Mouse (Mus musculus): ENCODE results near the gene Med16. TPM values are rescaled to one million over a fixed set of nuclear protein-coding genes. Genes with fewer than 3 reads are reported as not detected.

Gene Med16
- polyA plus RNA-seq, 1 experiment from 2014 or later = 53.7 TPM

DNA sequence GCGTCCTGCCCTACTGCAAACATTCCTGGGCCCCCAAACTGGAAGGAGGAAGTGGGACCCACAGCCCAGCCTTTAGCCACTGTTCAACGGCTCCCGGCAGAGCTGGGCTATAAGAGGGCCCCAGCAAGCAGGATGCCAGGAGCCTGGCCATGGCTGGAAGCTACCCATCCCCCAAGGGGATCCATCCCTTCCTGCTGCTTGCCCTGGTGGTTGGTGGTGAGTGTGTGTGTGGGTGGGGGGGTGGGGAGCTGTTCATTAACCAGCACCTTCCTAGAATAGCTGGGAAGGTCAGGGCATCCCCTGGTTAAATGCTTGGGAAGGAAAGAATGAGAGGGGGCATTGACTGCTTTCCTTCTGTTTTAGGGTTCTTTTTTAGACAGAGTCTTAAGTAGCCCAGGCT lies 29.2 kb downstream of the Med16 start:
- Histone ChIP-seq H3K27me3 (peaks cover 39% of the 10 kb centered on the region), H3K4me2 (no peak overlapping the region), H3K9me3 (no peaks in the 10 kb centered on the region), H3K27ac (no peak overlapping the region), H3K36me3 (no peaks in the 10 kb centered on the region), H3K9ac (replicated peaks) (no peak overlapping the region), H3K4me3 (replicated peaks) (no peak overlapping the region), H3K4me1 (replicated peaks) (peaks cover 40% of the 10 kb centered on the region)
- 36% methylated on average over 3 of the region's 3 CpGs for WGBS
- ATAC-seq (ENCODE audit: insufficient number of reproducible peaks, insufficient read depth, low FRiP score, low TSS enrichment, low read depth) = no peak

DNA sequence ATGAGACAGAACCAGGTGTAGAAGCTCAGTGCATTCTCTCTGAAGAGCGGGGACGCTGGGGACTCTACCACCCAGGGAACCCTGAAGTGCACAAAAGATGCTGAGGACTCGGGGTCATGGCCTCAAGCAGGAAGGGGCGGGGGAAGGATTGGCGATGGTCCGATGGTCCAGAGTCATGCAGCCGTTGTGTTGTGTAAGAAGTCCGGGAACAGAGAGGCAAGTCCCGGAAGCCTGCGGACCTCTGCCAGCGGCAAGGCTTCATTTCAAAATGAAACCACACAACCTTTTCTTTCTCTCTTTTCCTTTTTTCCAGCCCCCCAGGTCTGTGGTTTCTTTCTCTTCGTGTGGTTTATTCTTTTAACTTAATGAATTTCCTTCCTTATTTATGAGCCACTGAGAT lies 31.0 kb downstream of the Med16 start:
- ATAC-seq (ENCODE audit: insufficient number of reproducible peaks, insufficient read depth, low FRiP score, low TSS enrichment, low read depth) = no peak
- Histone ChIP-seq H3K36me3 (no peaks in the 10 kb centered on the region), H3K4me1 (replicated peaks) (peaks cover 40% of the 10 kb centered on the region), H3K4me3 (replicated peaks) (no peak overlapping the region), H3K9me3 (no peaks in the 10 kb centered on the region), H3K27me3 (peaks cover 24% of the 10 kb centered on the region), H3K27ac (no peak overlapping the region), H3K9ac (replicated peaks) (no peak overlapping the region), H3K4me2 (no peak overlapping the region)
- WGBS = 59% methylated on average over 12 of the region's 12 CpGs

DNA sequence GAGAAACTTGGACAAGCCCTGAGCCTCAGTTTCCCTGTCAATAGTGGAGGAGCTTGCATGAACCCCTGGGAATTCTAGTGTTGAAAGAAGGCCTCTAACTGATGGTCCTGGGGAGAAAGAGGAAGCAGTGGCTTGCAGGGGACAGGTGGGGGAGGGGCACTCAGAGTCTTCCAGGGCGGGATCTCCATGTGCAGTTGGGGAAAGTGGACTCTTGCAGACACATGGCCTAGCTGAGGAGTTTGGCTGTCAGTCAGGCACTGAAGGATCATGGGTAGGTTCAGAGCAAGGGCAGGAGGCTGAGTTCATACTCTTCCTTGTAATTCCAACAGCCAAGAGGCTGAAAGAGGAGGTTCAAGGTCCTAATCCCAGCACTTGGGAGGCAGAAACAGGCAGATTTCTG lies 31.5 kb downstream of the Med16 start:
- no peaks in the 10 kb centered on the region for H3K9me3 ChIP-seq
- H3K27me3 ChIP-seq = peaks cover 18% of the 10 kb centered on the region
- no peaks in the 10 kb centered on the region; the same call in 1 of the 2 replicates for H3K36me3 ChIP-seq
- no peak overlapping the region for H3K4me3 ChIP-seq (replicated peaks)
- no peak overlapping the region for H3K27ac ChIP-seq
- H3K4me1 ChIP-seq (replicated peaks) = peaks cover 40% of the 10 kb centered on the region
- H3K9ac ChIP-seq (replicated peaks) = no peak overlapping the region
- no peak for ATAC-seq (ENCODE audit: insufficient number of reproducible peaks, insufficient read depth, low FRiP score, low TSS enrichment, low read depth)
- WGBS = 47% methylated on average over 1 of the region's 1 CpGs
- H3K4me2 ChIP-seq = no peak overlapping the region

DNA sequence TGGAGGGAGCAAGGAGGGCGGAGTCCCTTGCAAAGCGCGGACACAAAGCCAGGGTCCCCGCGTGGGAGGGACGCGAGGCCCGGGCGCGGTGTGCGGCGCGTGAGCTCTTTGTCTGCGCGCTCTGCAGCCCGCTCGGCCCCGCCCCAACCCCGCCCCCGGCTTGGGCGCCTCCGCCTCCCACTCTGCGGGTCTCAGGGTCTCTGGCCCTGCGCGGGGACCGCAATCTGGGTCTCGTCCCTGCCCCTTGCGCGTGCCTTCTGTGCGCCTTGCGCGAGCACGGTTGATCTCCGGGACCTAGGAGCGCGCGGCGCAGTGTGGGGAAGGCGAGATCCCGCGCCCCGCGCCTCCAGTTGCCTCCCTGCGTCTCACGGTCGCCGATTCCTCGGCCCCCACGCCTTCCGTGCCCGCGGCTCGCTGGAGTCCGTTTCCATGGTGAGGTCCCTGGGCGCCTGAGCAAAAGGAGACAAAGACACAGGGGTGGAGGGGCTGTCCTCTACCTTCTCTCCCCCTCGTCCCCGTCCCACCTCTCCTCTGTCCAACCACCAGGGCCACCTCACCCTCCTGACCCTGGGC lies 34.3 kb downstream of the Med16 start, which contains the start of the genes Prtn3 and Plppr3:
Gene Prtn3, plus strand, starts transcription at position 187 of the 573 bp plus-strand sequence.
Gene Plppr3, minus strand, starts transcription at position 345 of the 573 bp plus-strand sequence.
- Histone ChIP-seq H3K4me2 (peak within 1 kb of the TSS; percentile 67), H3K9me3 (no peaks in the 10 kb centered on the region), H3K27me3 (no peaks in the 10 kb centered on the region), H3K4me3 (replicated peaks) (peak within 1 kb of the TSS; percentile 74), H3K27ac (peak within 1 kb of the TSS; percentile 90), H3K4me1 (replicated peaks) (peaks cover 25% of the 10 kb centered on the region), H3K36me3 (peaks cover 25% of the 10 kb centered on the region), H3K9ac (replicated peaks) (peak within 1 kb of the TSS; percentile 94)
- ATAC-seq (ENCODE audit: insufficient number of reproducible peaks, insufficient read depth, low FRiP score, low TSS enrichment, low read depth) = peak; percentile 82
- under 1% methylated on average over 47 of the region's 57 CpGs for WGBS

DNA sequence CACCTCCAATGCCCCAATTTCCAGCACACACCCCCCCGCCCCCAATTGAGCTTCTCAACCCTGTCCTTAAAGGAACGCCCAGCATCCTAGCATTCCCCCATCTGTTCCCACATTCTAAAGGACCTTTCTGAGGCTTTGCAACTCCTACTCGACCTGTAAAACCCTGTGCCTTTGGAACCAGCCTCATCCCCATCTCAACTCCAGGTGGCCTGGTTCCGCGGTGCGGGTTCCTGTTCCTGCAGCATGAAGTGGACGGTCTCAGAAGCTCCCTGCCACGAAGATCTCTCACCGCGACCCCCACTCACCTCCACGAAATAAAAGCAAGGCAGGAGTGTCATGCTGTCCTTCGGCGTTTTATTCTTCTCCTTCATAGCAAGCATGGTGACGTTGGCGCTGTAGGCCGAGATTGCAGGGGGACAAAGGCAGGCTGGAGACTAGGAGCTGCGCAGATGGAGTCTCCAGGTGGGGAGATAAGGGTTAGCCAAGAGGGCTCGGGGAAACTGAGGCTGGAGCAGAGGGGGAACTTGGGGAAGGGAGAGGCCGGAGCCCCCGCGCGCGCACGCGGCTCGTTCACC lies 34.9 kb downstream of the Med16 start:
- Histone ChIP-seq H3K4me2 (peak overlapping the region; percentile 67), H3K27ac (peak overlapping the region; percentile 90), H3K4me1 (replicated peaks) (peaks cover 25% of the 10 kb centered on the region), H3K36me3 (peaks cover 30% of the 10 kb centered on the region), H3K4me3 (replicated peaks) (peak overlapping the region; percentile 74), H3K9me3 (no peaks in the 10 kb centered on the region), H3K9ac (replicated peaks) (peak overlapping the region; percentile 94), H3K27me3 (no peaks in the 10 kb centered on the region)
- 2% methylated on average over 26 of the region's 26 CpGs for WGBS
- no peak for ATAC-seq (ENCODE audit: insufficient number of reproducible peaks, insufficient read depth, low FRiP score, low TSS enrichment, low read depth)

DNA sequence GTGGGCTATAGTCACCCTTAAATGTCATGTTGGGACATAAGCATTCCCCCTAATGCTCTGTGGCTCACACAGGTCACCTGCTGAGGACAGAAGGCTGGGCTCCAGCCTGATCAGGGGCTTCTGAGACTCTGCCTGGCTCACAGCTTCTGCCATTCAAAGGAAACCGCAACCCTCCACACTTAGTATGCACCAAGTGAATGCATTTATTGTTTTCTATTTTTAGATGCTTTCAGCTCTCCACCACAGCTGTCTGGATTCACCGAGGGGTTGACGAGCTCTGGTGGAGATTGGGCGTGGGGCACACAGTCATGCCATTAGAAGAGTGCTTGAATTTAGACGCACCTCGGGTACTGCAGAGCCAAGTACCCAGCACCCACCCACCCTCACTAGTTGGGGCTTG lies 35.4 kb downstream of the Med16 start:
- no peaks in the 10 kb centered on the region for H3K9me3 ChIP-seq
- H3K4me3 ChIP-seq (replicated peaks) = peak overlapping the region; percentile 74
- peaks cover 33% of the 10 kb centered on the region for H3K36me3 ChIP-seq
- H3K9ac ChIP-seq (replicated peaks) = peak overlapping the region; percentile 94
- 11% methylated on average over 6 of the region's 6 CpGs for WGBS
- peak overlapping the region; percentile 67 for H3K4me2 ChIP-seq
- no peaks in the 10 kb centered on the region for H3K27me3 ChIP-seq
- H3K27ac ChIP-seq = peak overlapping the region; percentile 90; the same call in 1 of the 2 replicates
- ATAC-seq (ENCODE audit: insufficient number of reproducible peaks, insufficient read depth, low FRiP score, low TSS enrichment, low read depth) = no peak
- peaks cover 25% of the 10 kb centered on the region for H3K4me1 ChIP-seq (replicated peaks)

DNA sequence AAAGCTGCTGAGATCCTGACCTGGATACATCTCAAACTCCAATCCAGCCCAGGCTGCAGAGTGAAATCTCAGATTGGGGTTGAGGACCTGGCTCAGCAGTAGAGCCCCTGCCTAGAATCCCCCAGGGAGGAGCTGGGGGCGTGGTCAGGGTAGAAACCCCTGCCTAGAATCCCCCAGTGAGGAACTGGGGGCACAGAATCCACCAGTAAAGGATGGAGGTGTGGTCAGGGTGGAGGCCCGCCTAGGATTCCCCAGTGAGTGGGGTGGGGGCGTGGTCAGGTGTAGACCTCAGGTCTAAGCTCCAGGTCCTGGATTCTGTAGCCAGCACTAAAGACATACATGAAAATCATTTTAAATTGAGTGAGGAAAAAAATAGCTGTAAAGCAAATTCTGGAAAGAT lies 35.9 kb downstream of the Med16 start:
- peaks cover 25% of the 10 kb centered on the region for H3K4me1 ChIP-seq (replicated peaks)
- peak overlapping the region; percentile 94 for H3K9ac ChIP-seq (replicated peaks)
- H3K27me3 ChIP-seq = no peaks in the 10 kb centered on the region
- ATAC-seq (ENCODE audit: insufficient number of reproducible peaks, insufficient read depth, low FRiP score, low TSS enrichment, low read depth) = no peak
- WGBS = 44% methylated on average over 3 of the region's 3 CpGs
- H3K36me3 ChIP-seq = peaks cover 35% of the 10 kb centered on the region
- H3K27ac ChIP-seq = no peak overlapping the region
- H3K4me3 ChIP-seq (replicated peaks) = peak overlapping the region; percentile 74
- H3K4me2 ChIP-seq = peak overlapping the region; percentile 67
- H3K9me3 ChIP-seq = no peaks in the 10 kb centered on the region

DNA sequence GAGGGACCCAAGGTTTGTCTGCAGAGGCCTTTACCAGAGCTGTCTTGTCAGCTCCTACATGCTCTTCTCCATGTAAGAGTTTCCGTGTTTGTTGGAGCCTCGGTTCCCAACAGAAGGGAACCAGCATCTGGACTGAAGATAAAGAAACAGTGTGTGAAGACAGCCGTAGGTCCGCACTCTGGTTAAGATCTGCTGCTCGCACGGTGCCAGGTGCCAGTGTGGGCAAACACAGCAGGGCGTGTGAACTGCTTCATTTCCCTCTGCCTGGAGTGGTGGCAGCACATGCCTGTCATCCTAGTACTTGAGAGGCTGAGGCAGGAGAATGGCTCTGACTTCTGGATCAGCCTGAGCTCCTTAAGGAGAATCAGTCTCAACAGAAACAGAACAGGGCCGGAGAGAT lies 36.9 kb downstream of the Med16 start:
- 93% methylated on average over 8 of the region's 8 CpGs for WGBS
- Histone ChIP-seq H3K27me3 (no peaks in the 10 kb centered on the region), H3K9ac (replicated peaks) (no peak overlapping the region), H3K27ac (no peak overlapping the region), H3K4me1 (replicated peaks) (peaks cover 32% of the 10 kb centered on the region), H3K4me2 (peak overlapping the region; percentile 8; the same call in 1 of the 2 replicates), H3K4me3 (replicated peaks) (no peak overlapping the region), H3K9me3 (no peaks in the 10 kb centered on the region), H3K36me3 (peaks cover 43% of the 10 kb centered on the region)
- ATAC-seq (ENCODE audit: insufficient number of reproducible peaks, insufficient read depth, low FRiP score, low TSS enrichment, low read depth) = no peak

DNA sequence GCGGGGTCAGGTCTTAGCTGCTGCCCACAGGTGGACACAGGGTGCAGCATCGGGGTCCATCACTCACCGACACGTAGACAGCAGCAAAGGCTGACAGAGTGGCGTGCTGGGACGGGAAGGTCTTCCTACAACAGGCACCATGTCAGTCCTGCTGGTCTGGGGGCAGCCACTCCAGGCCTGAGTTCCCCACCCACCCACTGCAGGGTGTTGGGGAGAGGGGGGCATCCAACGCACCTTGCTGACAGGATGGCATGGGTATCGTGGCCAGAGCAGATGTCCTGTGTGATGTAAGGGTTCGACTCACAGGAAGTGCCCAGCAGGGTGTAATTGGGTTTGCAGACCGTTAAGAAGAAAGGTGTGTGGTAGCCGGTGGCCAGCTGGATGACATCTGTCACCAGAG lies 42.1 kb downstream of the Med16 start:
- H3K27ac ChIP-seq = no peak overlapping the region
- H3K9me3 ChIP-seq = no peaks in the 10 kb centered on the region
- WGBS = 65% methylated on average over 11 of the region's 11 CpGs
- no peaks in the 10 kb centered on the region for H3K27me3 ChIP-seq
- H3K9ac ChIP-seq (replicated peaks) = no peak overlapping the region
- no peak overlapping the region for H3K4me2 ChIP-seq
- peaks cover 23% of the 10 kb centered on the region for H3K4me1 ChIP-seq (replicated peaks)
- no peak for ATAC-seq (ENCODE audit: insufficient number of reproducible peaks, insufficient read depth, low FRiP score, low TSS enrichment, low read depth)
- H3K4me3 ChIP-seq (replicated peaks) = no peak overlapping the region
- peaks cover 90% of the 10 kb centered on the region for H3K36me3 ChIP-seq

DNA sequence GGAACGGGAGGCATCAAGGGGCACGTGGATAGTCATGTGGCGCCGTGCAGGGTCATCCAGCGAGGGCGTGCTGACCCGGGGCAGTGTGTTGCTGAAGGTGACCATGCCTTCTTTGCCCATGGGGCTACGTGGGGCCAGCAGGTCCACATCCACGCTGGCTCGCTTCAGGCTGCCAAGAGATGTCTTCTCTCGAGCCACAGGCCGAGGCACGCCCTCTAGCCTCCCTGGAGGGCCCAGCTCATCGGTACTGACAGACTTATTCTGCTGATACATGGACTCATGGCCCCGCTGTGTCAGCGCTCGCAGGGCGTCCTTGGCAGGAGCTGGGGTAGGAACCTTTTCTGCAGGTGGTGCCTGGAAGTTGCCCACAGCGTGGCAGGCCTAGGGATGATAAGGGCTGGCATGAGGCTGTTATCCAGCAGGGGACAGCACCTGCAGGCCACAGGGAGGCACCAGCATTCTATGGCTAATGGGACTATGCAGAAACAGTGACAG lies 42.9 kb downstream of the Med16 start:
- Histone ChIP-seq H3K36me3 (peaks cover 90% of the 10 kb centered on the region), H3K27ac (0 out of 2 replicates have a peak overlapping the region, but pooled peaks have one; percentile 56)
- 73% methylated on average over 19 of the region's 19 CpGs for WGBS

DNA sequence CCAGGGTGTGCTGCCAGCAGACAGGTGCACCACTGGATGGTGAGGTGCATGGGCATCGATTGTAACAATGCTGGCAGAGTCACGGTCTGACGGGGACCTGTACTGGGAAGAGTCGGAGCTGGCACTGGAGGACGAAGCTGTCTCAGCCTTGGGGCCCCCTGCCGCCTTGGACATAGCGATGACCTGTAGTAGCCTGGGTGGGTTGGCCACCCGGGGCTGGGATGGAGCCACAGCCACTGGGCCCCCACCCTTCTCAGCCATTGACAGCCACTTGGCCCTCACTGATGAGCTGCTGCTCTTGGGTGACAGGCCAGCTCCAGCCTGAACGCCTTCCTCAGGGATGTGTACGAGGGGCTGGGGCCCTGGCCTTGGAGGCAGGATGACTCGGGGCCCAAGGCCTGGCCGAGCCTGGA lies 43.5 kb downstream of the Med16 start:
- no peaks in the 10 kb centered on the region for H3K27me3 ChIP-seq
- H3K4me1 ChIP-seq (replicated peaks) = peaks cover 31% of the 10 kb centered on the region
- H3K4me3 ChIP-seq (replicated peaks) = no peak overlapping the region
- H3K9ac ChIP-seq (replicated peaks) = no peak overlapping the region
- ATAC-seq (ENCODE audit: insufficient number of reproducible peaks, insufficient read depth, low FRiP score, low TSS enrichment, low read depth) = peak; percentile 13; the same call in 1 of the 2 replicates
- H3K27ac ChIP-seq = peak overlapping the region; percentile 56; the same call in 1 of the 2 replicates
- 64% methylated on average over 12 of the region's 12 CpGs for WGBS
- peaks cover 93% of the 10 kb centered on the region for H3K36me3 ChIP-seq
- no peaks in the 10 kb centered on the region for H3K9me3 ChIP-seq
- H3K4me2 ChIP-seq = no peak overlapping the region

More for the DNA sequence above, 42.9 kb downstream of the Med16 start:
- Histone ChIP-seq H3K9me3 (no peaks in the 10 kb centered on the region), H3K4me1 (replicated peaks) (peaks cover 25% of the 10 kb centered on the region), H3K4me3 (replicated peaks) (no peak overlapping the region), H3K4me2 (no peak overlapping the region), H3K27me3 (no peaks in the 10 kb centered on the region), H3K9ac (replicated peaks) (no peak overlapping the region)
- no peak for ATAC-seq (ENCODE audit: insufficient number of reproducible peaks, insufficient read depth, low FRiP score, low TSS enrichment, low read depth)

Measured in limb, embryonic 12.5 days (tissue).